Mouse (Mus musculus) forelimb bud, embryonic 11.5 days (tissue): Measurements from ENCODE around the gene Thrb.
"Not testable (repeated sequence)": the region's sequence is repeated elsewhere in the genome, so short reads cannot be mapped to it uniquely, and the experiment has no call there.

Experiments used
- DNase-seq: peaks from one replicate; pipeline ENCODE4 v3.0.0-alpha.2; 2012; ENCODE audit warnings: low read depth, low spot score

The Thrb gene

DNA sequence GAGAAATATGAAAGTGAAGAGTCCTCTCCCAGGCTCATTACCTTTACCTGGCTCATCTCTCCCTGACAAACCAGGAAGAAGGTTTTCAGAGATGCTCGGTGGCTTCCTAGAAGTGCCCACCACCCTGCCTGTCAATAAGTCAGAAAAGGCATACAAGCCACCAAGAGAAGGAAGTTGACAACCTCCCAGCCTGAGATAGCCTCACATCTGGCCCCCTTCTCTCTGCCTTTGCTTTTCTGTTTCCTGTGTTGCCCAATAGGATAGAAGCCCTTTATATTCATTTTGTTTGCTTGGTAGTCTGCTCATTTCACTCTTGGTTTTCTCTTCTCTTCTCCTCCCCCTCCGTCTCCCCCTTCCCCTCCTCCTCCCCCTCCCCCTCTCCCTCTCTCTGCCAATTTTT, 273.4 kb downstream of the Thrb start:
- DNase-seq: no peak

DNA sequence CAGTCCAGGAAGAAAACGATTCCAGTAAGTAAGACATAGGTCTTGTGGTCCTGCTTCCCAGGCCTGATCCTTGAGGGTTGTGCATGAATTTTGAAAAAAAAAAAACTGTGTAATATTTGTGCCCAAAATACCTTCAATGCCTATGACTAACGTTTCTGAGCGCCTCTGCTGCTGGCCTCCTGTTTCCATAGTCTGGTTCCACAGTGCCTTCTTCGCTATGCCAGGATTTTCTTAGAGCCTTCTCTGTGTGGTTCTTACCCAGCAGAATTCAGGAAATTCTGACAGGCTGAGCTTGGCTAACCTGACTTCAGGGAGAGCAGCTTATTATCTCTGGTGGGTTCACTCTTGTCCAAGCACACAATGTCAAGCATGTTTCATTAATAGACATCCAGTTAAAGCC, 274.7 kb downstream of the Thrb start:
- DNase-seq: not testable (repeated sequence)

DNA sequence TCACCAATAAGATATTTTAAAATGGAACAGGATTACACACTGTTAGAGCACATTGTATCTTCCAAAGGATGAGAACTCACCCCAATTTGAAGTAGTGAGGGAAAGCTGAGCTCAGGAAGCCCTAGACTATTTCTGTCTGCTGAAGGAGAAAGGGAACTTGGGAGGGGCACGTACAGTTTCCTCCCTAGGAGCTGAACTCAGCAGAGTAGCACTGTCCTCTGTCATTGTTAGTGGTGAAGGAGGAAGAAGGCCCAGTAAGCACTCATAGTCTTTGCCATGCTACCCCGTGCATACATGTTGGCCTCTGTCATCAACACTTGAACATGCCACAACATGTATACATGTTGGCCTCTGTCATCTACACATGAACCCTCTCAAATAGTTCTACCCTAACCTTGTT, 294.0 kb downstream of the Thrb start:
- DNase-seq: no peak

DNA sequence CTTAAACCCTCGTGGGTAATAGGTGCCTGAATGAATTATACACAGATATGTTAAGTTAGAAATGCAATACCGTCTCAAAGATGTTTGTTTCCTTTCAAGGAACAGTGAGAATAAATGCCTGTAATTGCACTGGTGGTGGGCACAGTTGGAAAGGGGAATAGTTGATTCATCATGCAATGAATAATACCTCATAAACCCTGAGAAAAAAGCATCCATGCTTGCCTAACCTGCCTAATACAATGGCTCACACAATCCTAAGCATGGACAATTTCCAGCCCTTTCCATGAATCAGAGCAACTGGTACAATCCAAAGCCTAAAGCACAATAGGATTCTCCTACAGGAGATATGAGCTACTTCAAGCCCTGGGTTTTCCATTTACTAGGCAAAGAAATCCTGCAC, 299.8 kb downstream of the Thrb start:
- DNase-seq: no peak

DNA sequence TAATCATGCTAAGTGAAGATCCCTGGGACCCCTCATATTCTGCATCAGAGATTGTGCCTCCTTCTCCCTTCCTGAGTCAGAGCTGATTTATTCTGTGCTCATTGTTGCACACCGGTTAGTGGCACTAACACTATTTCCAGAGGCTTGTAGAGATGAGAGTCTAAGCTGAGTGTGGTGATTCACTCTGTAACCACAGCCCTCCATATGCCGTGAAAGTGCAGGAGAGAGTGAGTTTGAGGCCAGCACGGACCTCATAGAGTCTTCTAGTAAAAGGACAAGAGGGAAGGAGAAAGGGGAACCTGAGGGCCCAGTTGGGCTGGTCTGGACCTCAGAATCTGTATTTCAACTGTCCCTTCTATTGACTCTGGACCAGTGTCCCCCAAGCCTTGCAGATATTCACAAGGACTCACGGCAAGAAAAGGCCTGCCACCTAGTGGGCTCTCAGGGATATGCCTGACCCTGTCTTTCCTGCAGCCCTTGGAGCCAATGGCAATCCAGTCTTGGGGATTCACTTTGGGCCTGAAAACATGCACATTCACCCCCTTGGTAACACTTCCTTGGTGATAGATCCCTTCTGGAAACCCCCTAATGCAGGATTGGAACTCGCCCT, 307.2 kb downstream of the Thrb start:
- DNase-seq: peak; percentile 52

DNA sequence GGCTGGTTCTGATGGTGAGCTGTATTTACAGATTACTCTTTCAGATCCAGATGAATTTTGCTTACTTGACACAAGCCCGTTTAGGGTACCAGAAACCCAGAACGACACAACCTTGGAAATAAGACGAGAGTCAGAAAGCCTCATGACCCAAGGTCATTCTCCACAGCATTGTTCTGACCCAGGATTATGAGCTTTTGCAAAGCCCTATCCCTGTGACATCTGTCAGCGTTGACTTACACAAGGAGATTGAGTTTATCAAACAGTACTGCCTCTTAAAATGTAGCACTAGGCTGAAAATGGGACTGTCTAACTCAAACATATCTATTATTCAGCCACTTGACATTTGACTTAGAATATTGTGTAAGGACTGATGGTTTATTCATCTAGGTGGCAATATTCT, 312.1 kb downstream of the Thrb start:
- no peak for DNase-seq

DNA sequence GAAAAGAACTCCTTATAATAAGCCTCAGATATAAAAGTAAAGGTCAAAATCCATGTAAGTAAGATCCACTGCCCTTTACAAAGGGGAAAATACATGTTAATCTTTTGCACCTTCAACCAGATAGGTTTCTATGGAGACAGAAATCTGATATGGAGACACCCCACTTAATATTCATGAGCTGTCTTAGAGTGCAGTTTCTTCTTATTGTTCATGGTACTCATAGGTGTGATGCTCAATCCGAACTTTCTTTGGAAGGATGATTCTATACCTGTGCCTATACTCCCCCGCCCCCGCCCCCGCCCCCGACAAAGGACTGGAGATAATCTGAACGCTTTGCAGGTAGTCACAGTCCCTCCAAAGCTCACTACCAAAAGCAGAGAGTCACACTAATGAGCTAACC, 312.6 kb downstream of the Thrb start:
- no peak for DNase-seq

DNA sequence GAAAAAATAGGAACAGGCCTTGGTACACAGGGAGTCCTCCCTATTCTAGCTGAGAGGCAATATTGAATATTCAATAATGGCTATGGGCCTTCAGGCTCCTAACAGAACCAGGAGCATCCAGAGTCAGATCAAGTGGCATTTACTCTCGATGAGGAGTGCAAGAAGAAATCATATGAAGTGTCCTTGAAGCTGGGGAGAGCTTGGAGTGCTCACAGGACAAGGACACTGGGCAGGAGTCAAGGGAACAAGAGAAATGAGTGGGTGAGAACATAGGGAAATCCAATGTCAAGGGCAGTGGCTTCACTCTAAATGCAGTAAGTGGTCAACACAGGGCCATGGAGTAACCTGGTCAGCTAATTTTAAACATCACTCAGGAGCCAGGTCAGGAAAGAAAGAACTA, 315.7 kb downstream of the Thrb start:
- DNase-seq: no peak

DNA sequence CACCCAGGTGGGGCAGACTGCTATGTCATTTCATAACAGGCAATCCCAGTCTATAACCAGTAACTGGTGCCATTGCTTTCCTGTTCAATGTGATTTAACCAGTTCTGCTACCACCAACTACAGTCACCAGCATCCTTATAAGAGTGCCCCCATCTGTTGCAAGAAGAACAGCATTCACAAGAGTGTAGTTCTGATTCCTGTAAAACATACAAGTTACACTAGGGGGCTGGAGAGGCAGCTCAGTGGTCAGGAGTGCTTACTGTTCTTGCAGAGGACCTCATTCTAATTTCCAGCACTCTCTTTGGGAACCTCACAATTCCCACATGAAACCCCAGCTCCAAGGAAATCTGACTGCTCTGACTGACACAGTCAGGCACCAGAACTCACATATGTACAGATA, 318.2 kb downstream of the Thrb start:
- no peak for DNase-seq

DNA sequence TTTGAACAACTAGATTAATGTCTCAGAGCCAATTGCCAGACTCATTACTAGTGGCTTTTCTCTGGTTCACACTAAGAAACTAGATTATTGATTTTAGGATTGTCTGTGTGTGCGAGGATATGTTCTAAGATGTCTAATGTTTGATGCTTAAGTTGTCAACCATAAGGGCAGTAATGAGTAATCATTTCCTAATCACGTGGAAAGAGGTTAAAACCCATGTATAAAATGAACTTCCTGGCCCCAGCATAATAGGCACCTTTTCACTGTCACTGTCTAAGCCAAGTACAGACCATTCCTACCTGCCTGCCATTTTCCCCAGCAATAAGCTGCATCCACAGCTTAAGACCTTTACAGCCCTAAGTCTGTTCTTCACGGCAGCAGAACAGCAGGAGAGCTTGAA, 321.2 kb downstream of the Thrb start:
- no peak for DNase-seq

DNA sequence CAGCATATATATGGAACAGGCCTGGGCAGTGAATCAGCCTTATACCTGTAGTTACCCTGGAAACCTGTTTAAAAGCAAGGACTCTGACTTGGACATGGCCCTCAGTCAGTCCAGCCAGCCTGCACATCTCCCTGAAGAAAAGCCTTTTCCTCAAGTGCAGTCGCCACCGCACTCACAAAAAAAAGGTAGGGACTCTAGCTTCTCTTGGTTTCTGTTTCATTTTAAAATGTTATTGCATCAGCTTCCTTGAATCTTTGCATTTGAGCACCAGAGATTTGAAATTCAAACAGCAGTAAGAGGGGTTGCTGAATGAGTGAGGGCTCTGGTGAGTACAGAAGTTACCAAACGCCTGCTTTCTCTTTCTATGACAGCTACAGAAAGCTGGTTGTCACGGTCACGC, 322.0 kb downstream of the Thrb start:
- DNase-seq: no peak

DNA sequence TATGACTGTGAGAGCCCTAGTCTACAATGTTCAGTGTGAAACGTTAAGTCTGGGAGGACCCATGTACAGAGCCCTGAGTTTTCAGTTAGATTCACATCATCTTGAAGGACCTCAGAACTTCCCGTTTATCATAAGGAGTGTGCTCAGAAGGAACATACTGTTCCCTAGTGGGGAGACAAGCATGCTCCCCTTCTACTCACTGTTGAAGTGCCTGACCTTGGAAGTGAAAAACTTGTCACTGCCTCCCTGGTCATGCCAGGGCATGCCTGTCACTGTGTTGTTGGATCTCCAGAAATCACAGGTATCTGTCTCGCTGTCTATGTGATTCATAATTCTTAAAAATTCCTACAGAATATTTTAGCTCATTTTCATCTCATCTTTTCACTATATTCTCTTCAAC, 323.3 kb downstream of the Thrb start:
- no peak for DNase-seq

DNA sequence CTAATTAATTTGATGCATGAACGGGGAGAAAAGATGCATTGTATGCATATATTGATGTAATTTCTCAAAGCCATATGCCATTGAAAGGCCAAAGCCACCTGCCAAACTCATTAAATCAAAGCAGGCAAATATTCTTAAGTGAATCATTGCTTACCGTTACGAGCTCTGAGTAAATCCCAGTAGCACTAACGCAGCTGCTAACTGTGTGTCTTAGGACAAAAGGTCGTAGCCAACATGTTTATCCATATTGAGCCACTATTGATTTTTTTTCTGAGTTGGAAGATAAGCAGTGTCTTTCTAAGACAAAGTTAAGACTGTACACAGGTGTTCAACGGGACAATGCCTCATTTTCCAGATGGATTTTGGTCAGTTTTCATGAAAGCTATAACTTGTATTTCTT, 323.8 kb downstream of the Thrb start:
- DNase-seq: no peak

DNA sequence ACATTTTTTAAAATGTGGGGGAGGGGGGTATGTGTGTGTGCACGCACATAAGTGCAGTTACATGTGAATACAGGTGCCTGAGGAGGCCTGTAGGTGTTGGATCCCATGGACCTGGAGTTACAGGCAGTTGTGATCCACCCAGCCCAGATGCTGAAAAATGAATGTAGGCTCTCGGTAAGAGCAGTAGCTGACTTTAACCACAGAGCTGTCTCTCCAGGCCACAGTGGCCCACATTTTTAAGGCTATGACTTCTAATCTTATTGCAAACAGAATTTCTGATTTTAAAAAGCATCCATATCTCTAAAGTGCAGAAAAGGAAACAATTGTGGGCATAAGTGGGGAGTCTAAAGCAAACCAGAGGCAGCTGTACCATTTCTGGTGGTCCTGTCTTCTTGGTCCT, 328.5 kb downstream of the Thrb start:
- DNase-seq: no peak

DNA sequence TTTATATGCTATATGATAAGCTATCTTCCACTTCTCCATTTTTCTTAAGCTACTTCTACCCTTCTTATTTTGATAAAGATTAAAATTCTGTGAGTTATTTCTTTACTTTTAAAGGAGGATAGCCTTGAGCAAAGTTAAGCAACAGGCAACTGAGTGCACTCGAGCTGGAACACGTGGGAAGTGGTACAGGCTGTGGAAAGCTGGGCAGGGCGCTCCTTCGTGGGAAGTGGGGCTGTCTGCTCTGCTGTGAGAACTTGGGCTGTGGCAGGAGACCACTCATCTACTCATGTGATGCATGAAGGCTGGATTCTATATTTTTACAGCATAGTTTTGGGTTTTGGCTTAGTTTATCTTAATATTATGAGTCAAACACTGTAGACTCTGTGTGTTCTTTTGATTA, 329.1 kb downstream of the Thrb start:
- no peak for DNase-seq

DNA sequence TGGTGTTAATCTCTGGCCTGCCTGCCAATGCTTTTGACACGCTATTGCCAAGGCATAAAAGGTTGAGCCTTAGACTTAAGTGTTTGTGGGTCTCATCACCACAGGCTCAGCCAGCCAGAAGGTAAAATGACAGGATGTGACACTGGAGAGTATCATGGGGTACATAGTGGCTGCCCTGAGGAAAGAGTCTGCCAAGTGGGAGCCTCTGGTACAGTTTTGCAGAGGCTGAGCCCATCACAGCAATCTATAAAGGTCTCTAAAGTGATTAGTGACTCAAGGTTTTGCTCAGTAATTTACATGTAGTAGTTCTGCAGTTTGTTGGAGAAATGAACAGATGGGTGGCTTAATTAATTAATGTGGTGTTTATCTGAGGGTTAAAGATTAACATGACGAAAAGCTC, 330.1 kb downstream of the Thrb start:
- DNase-seq: no peak

DNA sequence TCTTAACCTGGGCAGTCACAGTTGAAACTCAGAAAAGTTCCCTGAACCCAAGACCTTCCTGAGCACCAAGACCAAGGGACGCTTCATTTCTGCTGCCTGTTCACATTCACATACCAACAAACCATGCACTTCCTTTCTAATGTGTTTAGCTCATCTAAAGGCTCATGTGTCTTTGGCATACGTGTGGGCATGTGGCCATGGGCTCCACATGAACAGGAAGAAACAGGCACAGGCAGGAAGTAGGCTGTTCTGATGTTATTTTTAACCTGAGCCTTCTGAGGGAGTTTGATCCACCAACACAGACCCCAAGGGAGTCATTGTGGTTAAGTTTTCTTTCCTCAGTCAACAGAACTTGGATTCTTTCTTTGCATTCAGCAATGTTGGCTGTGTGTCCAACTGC, 341.8 kb downstream of the Thrb start:
- no peak for DNase-seq

DNA sequence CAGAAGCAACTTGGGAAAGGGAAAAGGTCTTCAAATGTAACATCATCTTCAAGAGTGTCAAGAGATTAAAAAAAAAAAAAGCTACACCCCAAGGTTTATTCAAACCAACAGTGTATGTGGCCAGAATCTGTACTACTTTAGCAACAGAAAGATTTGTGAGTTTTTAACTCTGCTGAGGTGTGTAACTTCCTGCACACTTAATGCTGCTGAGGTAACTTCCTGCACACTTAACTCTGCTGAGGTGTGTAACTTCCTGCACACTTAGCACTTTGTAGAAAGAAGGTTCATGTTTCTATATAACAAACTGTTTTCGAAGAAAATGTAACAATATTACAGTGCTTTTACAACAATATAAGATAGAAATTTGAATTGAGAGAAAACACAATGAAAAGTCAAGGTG, 343.6 kb downstream of the Thrb start:
- no peak for DNase-seq

DNA sequence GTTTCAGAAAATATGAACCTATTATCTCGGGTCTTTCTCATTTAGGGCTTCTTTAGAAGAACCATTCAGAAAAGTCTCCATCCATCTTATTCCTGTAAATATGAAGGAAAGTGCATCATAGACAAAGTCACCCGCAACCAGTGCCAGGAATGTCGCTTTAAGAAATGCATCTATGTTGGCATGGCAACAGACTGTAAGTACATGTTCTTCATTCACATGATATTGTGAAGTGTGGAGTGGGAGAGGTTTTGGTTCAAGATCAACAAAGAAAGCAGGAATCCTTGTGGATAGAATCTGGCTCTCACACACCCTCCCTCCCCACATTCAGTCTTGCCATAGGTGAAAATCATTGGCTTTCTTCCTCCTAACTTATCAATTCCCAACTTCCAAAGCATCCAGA, 348.5 kb downstream of the Thrb start:
- no peak for DNase-seq

DNA sequence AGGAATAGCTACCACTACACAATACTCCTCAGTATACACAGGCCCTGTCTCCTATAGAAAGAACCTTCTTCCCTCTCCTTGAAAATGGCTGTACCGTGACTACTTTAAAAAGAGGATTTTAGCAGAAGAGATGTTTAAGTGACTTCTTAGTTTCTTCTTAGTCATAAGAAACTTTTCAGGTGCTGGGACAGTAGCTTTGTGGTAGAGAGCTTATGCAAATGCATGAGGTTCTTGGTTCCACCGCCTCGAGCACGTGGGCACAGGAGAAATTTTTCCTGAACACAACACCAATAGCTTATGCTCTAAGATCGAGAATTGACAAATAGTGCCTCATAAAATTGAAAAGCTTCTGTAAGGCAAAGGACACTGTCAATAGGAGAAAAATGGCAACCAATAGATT, 356.5 kb downstream of the Thrb start:
- DNase-seq: no peak

DNA sequence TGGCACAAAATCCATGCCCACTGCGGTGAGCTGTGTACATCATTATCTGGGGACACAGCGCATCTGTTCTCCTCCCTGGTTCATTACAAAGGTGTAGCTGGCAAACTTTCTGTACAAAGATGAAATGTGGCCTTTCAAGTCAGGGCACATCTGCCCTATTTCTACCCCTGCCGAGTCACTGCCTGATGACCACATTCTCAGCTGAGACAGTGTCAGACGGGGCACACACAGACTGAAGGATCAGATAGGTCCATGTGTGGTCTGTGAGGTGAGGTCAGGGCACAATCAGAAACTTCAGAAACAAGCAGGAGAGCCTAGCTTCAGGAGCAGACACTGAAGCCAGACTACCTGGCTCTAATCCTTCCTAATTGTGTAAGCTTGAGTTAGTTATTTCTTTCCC, 360.1 kb downstream of the Thrb start:
- no peak for DNase-seq

DNA sequence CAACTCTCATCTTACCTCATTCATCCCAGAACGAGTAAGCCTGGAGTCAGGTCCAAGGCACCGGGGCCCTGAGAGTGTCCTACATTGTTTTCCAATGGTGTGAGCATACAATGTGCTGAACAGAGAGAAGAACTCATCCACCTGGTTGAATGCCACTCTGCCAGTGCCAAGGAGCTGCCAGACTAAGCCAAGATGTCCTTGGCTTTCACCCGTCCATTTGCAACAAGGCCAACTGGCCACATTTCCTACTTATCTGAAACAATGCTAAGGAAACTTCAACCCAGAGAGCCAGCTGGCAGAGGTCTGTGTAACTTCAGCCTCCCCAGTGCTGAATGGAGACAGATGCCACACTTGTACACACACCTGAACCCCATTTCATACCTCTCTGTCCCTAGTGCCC, 360.6 kb downstream of the Thrb start:
- DNase-seq: no peak

DNA sequence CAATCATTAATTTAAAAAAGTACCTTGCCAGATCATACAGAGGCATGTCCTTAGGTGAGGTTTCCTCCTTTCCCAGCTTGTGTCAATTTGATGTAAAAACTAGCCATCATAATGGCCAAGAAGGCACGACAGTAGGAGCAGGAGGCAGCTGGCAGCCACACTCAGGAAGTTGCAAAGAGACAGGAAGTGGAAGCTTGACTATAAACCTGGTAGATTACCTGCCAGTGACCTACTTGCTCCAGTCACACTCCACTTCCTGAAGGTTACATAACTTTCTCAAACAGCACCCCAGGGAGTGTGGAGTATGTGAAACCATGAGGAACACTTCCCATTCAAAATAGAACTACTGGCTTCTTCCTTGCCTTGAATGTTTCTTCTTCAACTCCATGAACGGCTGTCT, 361.7 kb downstream of the Thrb start:
- no peak for DNase-seq

DNA sequence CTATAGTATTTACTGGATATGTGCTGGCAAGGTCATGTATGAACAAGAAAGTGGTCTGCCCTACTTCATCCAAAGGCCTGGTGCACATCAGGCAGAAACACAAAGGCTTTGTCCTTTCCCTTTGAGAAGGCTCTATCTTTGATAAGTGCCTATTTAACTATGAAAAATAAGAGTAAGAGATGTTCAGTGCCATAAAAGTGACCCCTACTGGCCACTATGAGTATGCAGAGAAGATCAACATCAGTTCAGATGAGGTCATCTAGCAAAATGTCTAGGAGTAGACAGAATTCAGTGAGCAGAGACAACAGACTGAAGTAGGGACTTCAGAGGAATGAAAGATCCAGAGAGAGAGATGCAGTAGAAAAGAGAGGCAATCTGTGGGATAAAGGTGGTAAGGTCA, 362.3 kb downstream of the Thrb start:
- DNase-seq: no peak

DNA sequence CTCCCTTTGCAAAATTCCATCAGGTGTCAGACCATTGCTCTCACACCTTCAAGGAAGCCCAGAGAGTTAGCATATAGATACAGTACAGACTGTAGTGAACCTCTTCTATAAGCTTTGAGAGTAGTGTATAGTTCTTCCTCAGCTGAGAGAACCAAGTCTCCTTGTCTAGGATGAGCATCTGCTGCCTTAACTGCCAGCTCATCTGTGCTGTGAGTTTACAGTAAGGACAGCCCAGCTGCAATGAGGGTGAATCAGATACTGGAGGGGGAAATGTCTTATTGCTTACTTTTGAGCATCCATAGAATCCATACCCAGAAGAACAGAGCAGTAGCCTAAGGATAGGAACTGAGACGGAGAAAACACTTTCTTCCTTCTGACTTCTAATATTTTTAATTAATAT, 367.8 kb downstream of the Thrb start:
- DNase-seq: no peak
